Mouse (Mus musculus): Measurements from ENCODE around the gene Gemin7.
"Not testable (repeated sequence)": the region's sequence is repeated elsewhere in the genome, so short reads cannot be mapped to it uniquely, and the experiment has no call there.

The Gemin7 gene

DNA sequence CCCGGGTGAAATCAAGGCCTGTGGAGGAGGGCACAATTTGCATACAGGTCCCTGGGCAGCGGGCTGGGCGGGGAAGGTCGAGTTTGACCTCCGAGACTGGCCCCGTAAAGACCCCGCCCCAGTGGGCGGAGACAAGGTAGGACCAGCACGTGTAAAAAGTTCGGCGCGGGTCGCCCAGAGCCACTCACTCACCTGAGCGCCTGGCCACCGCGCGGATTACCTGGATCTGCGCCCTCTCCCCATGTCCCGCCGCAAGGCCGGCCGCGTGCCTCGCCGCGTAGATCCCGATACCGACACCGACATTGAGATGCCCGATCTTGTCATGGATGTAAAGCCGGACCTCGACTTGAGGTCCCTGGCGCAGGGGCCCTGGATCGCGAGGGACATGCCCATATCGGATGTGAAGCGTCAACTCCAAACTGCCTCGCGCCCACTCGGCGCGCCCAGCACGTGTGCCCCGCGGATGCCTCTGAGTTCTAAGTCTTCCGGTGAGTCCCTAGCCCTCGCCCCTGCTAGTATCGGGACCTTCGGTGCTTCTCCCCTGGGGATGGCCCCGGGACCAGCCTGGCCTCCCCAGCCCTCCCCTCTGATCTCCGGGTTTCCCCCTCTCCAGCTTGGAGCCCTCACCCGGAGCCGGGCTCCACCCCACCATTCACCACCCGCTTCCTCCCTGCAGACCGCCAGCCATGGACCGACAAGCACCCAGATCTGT, at the start of gene Gemin7, which contains the start of gene Zfp296:
Gene Gemin7, minus strand, starts transcription at position 455 of the 712 bp plus-strand sequence.
Gene Zfp296, plus strand, starts transcription at position 147 of the 712 bp plus-strand sequence.
- DNase-seq (ENCODE audit: extremely low read depth, low read depth, low spot score): no peak

DNA sequence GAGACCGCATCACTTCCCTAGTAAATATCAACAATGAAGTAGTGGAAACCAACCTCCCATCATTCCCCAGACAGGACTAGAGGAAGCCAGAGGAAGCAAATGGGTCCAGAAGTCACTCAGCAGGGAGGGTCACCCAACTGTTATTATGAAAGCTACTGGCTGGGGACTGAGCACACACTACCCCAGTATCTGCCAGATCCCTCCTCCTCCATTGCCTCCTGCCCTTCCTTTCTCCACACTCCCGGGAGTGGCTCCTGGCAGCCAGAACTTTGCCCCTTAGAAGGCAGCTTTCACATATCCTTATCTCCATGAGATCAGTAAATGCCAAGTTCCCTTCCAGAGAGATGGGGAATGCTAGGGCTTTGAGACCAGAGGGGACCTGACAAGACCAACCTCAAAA, 46.0 kb upstream of the Gemin7 start:
- no peak for DNase-seq (ENCODE audit: extremely low read depth, low read depth, low spot score)

DNA sequence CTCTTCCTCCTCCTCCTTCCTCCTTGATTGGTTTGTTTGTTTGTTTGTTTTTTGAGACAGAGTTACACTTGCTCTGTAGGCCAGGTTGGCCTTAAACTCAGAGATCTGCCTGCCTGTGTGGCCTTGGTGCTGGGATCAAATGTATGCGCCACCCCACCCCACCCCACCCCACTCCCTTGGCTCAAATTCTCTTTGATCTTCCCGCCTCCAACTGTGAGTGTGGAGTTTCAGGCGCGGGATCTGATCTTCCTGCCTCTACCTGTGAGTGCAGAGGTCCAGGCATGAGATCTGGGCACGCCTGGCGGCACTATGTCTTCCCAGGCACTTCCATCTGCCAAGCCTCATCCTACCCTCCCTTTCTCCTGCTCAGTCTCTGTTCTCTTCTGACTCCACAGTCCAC, 44.8 kb upstream of the Gemin7 start:
- no peak for DNase-seq (ENCODE audit: extremely low read depth, low read depth, low spot score)

DNA sequence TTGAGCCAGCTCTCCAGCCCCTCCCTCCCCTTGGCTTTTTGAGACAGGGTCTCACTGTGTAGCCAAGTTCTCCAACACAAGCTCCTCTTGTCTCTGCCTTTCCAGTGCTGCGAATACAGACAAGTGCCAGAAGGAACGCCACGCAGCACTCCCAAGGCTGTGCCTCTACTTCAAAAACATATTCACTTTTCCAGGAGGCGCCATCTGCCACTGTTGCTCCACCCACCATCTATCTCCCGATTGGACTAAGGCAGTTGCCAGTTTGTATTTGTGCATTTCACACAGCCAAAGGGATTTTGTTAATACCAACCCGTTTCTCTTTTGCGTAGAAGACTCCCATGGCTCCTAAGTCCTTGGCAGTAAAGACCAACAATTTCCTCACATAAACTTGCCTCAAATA, 43.4 kb upstream of the Gemin7 start:
- DNase-seq (ENCODE audit: extremely low read depth, low read depth, low spot score): no peak

DNA sequence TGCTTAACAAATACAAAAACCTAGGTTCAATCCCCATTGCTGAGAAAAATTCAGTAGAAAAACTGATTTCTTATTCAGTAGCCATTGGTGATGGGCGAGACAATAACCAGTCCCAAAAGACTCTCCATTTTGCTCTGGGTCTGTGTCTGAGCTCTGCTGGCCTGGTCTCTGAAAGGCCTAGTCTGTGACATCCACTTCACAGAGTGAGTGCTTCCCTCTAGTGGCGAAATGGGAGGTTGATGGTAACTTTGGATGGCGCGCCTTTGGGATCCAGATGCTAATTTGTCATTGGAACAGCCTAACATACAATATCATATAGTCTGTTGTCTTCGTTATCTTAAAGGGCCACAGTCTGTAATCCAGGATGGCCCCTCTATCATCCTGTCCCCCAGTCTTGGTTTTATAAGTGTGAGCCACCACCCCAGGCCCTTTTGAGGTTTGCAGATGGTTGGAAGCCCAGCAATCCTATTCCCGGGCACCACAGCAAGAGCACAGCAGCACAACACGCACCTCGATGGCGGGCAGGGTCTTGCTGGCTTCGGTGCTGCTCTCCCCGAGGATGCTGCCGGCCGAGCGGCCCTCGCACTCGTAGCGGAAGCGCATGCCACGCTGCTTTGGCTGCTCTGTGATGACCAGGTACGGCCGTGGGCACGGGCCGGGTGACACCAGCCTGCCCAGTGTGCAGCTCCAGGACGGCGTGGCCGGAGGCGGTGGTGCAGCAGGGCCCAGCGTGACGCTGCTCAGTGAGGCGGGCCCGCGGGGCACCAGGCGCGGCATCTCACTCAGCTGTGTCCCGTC, 41.8 kb upstream of the Gemin7 start:
- DNase-seq (ENCODE audit: extremely low read depth, low read depth, low spot score): no peak

DNA sequence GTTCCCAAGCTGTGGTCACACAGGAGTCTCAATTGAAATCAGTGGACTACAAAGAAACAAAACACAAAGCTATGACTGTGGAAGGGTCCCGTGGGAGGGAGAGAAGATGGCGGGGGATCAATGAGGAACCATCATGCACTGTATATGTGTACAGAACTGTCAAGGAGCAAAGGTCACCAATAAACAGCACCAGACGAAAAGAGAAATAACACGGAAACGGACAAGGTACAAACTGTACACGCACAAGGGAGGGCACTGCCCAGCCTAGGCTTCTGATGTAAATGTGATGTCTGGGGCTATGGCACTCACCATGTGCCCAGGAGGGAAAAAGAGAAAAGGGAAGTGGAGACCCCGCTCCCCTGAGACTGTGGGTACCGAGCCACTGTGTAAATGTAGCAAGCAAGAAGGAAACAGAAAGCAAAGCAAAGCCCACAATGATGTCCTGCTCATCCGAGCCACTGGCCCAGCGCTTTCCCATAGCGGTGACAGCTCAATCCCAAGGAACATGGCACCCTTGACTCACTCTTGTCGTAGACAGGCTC, 37.7 kb upstream of the Gemin7 start:
- DNase-seq (ENCODE audit: extremely low read depth, low read depth, low spot score): no peak

GRCm38 (mm10) chr7:19610969-19611368, 33.6 kb upstream of the Gemin7 start:
- DNase-seq (ENCODE audit: extremely low read depth, low read depth, low spot score): no peak

GRCm38 (mm10) chr7:19609641-19610332, 32.4 kb upstream of the Gemin7 start:
- DNase-seq (ENCODE audit: extremely low read depth, low read depth, low spot score): no peak

DNA sequence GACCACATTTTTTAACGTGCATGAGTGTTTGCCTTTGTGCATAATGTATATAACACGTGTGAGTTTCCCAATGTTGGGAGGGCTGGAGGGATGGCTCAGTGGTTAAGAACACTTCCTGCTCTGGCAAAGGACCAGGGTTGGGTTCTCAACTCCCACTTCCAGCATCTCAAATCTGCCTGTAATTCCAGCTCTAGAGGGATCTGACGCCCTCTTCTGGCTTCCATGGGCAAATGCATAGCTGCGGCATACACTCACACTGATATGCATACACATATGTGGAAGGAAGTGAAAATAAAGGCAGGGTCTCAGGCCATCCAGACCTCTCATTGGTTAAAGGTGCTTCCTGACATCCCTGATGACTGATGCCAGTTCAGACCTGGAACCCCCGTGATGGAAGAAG, 29.9 kb upstream of the Gemin7 start:
- no peak for DNase-seq (ENCODE audit: extremely low read depth, low read depth, low spot score)

GRCm38 (mm10) chr7:19604606-19605214, 27.3 kb upstream of the Gemin7 start:
- not testable (repeated sequence) for DNase-seq (ENCODE audit: extremely low read depth, low read depth, low spot score)

GRCm38 (mm10) chr7:19603849-19604605, 26.6 kb upstream of the Gemin7 start, which contains the start of gene Clasrp:
Gene Clasrp, minus strand, starts transcription at chr7:19604486.
- DNase-seq (ENCODE audit: extremely low read depth, low read depth, low spot score): no peak

GRCm38 (mm10) chr7:19603055-19603454, 25.7 kb upstream of the Gemin7 start:
- DNase-seq (ENCODE audit: extremely low read depth, low read depth, low spot score): no peak

DNA sequence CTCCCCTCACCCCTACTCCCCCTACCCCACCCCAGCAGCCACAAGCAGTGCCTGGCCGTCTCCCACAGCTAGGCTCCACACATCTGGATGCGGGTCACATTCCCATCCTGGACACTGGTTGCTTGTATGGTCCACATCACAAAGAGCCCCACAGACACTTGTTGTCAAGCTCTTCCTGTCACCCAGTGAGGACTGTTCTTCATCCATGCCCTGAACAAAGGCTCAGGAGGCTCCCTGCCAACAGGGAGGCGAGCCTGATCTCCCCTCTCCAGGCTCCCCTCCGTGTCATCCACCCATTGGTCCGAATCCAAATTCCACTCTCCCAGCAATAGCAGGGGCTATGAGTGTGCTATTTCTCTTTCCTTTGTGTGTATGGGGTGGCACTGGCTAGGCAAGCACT, 23.2 kb upstream of the Gemin7 start:
- DNase-seq (ENCODE audit: extremely low read depth, low read depth, low spot score): no peak

GRCm38 (mm10) chr7:19593061-19593730, 15.8 kb upstream of the Gemin7 start:
- DNase-seq (ENCODE audit: extremely low read depth, low read depth, low spot score): no peak

DNA sequence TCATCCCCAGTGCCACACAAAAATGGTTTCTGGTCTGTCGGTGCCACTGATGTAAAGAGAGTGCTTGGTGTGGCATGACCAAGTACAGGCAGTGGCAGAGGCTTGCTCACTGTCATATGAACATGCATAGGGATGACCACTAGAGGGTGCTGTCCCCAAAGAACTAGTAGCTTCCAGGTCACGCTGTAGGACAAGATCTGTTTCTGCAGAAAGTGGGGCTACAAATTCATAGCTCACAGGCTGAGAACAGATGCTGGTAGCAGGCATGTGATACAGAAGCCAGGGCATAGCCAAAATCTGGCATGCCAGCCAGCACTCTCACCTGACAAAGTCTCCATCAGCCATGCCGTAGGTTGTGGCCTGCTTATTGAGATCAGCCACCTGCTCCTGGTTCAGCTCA, 12.5 kb upstream of the Gemin7 start:
- DNase-seq (ENCODE audit: extremely low read depth, low read depth, low spot score): no peak

DNA sequence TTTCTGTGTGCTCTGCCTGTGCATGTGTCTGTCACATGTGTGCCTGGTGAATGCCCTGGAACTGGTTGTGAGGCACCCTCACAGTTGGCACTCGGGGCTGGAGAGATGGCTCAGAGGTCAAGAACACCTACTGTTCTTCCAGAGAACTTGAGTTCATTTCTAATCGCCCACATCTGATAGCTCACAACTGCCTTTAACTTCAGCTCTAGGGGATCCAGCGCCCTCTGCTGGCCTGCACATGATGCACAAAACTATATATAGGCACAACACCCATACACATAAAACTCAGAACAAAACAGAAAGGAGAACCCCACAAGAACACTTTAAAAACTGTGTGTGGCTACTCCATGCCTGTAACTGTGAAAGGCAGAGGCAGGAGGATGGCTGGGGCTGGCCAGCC, 11.8 kb upstream of the Gemin7 start:
- no peak for DNase-seq (ENCODE audit: extremely low read depth, low read depth, low spot score)

DNA sequence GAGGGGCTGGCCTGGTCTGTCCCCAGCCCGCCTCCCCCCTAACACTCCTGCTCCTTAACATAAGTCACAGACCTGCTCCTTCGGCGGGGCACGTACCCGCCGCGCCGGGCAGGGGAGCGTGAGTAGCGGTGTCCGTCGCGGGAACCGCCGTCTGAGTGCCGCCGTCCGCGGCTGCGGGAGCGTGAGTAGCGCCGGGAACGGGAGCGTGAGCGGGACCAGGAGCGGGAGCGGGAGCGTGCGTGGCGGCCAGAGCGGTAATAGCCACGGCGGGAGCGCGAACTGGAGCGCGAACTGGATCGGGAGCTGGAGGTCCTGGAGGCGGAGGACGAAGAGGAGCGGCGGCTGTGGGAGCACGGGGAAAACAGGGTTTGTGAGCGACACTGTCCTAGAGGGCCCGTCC, 8.9 kb upstream of the Gemin7 start:
- DNase-seq (ENCODE audit: extremely low read depth, low read depth, low spot score): no peak

DNA sequence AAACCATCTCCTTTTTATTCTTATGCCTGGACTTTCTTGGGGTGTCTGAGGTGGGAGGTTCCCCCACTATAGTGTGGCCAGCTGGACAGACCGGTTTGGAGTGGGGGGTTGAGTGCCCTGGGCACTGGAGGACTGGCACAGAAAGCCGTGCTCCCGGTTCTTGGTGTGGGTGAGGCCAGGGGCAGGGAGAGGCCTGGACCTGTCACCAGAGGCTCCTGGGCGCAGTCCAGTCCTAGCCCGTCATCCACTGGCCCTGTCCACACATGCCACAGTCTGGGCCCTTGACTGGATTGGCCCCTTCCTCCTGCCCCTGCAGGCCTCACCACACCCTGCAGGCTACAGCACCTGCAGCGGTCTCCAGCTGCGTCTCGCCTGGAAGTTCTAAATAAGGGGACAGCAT, 3.2 kb upstream of the Gemin7 start:
- no peak for DNase-seq (ENCODE audit: extremely low read depth, low read depth, low spot score)

DNA sequence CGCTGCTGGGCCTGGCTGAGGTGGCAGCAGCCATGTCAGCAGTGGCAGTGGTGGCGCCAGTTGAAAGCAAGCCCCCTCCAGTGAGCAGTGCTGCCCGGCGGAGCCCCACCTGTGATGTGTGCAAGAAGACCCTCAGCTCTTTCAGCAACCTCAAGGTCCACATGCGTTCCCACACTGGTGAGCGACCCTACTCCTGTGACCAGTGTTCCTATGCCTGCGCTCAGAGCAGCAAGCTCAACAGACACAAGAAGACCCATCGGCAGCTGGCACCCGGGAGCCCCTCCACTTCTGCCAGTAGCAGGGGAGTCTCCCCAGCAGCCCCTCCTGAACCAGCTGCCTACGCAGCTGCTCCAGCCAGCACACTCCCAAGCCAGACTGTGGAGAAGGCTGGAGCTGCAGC, 2.4 kb upstream of the Gemin7 start:
- no peak for DNase-seq (ENCODE audit: extremely low read depth, low read depth, low spot score)

GRCm38 (mm10) chr7:19578436-19578835, 1.0 kb upstream of the Gemin7 start:
- DNase-seq (ENCODE audit: extremely low read depth, low read depth, low spot score): no peak

All from fat pad, adult 2 months (tissue).